Mouse (Mus musculus): Measurements from ENCODE around the gene Fbxw7. TPM values are rescaled to one million over a fixed set of nuclear protein-coding genes. Genes with fewer than 3 reads are reported as not detected.
A peak's percentile ranks its signal among the peaks of the same experiment; 100 is the strongest.
"Not testable (repeated sequence)": the region's sequence is repeated elsewhere in the genome, so short reads cannot be mapped to it uniquely, and the experiment has no call there.

Gene Fbxw7
- polyA plus RNA-seq, 1 experiment from 2014 or later = 52.8 TPM

DNA sequence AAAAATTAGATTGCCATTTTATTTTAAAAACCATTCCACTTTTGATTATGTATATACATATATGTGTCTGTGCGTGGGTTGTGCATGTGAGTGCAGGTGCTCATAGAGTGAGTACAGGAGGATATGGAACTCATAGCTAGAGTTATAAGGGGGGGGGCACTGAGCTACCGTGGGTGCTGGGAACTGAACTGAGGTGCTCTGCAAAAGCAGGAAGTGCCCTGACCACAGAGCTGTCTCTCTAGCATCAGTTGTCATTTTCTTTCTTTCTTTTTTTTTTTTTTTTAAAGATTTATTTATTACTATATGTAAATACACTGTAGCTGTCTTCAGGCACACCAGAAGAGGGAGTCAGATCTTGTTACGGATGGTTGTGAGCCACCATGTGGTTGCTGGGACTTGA is 46.7 kb downstream of the Fbxw7 start:
- H3K9ac ChIP-seq (replicated peaks); H3K4me3 ChIP-seq (replicated peaks); H3K9me3 ChIP-seq (replicated peaks); ATAC-seq (ENCODE audit: low FRiP score); H3K27ac ChIP-seq (replicated peaks); H3K27me3 ChIP-seq (replicated peaks); H3K36me3 ChIP-seq; H3K4me2 ChIP-seq; H3K4me1 ChIP-seq: not testable (repeated sequence)
- WGBS = 93% methylated on average over 3 of the region's 3 CpGs

DNA sequence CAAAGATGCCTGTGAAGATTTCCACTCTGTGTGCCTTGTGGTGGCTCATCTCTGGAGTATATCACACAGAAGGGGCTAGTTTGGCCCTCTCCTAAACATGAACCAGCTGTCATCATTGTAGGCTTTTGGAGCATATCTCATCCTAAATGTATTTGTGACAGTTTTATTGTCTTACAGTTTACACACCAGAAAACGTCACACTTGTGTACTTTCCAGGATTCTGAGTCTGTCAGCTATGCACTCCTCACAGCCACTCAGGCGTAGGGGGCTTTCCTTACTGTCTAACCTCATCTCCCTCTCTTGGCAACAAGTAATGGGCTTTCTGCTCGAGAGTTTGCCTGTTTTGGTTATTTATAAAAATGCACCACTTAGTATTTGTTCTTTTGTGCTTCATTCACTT is 50.6 kb downstream of the Fbxw7 start:
- no peaks in the 10 kb centered on the region for H3K27me3 ChIP-seq (replicated peaks)
- no peaks in the 10 kb centered on the region for H3K36me3 ChIP-seq
- H3K9ac ChIP-seq (replicated peaks) = no peak overlapping the region
- no peak for ATAC-seq (ENCODE audit: low FRiP score)
- no peak overlapping the region for H3K4me3 ChIP-seq (replicated peaks)
- no peaks in the 10 kb centered on the region for H3K9me3 ChIP-seq (replicated peaks)
- 66% methylated on average over 3 of the region's 3 CpGs for WGBS
- H3K4me2 ChIP-seq = no peak overlapping the region
- peaks cover 16% of the 10 kb centered on the region for H3K4me1 ChIP-seq
- no peak overlapping the region for H3K27ac ChIP-seq (replicated peaks)

DNA sequence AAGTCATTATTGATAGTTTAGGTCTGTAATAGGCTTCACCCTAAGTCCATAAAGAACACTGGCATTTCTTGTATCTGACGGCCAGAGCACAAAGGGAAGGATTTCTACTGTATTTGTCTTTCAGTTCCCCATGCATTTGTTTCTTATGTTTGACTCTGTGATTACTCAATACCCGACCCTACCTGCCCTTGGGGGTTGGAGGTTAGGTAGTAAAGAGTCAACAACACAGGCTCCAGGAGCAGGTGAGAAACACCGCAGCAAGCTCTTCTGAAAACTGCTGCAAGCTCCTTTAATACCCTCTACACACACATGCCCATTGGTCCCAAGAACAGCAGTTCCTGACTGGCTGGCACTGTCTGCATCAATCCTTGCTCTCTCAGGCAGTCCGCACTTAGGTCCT is 51.8 kb downstream of the Fbxw7 start:
- Histone ChIP-seq H3K9me3 (replicated peaks) (no peaks in the 10 kb centered on the region), H3K4me3 (replicated peaks) (no peak overlapping the region), H3K9ac (replicated peaks) (no peak overlapping the region), H3K27ac (replicated peaks) (no peak overlapping the region), H3K27me3 (replicated peaks) (no peaks in the 10 kb centered on the region), H3K4me2 (no peak overlapping the region), H3K36me3 (no peaks in the 10 kb centered on the region), H3K4me1 (peaks cover 16% of the 10 kb centered on the region)
- ATAC-seq (ENCODE audit: low FRiP score) = no peak
- WGBS = 70% methylated on average over 4 of the region's 4 CpGs

DNA sequence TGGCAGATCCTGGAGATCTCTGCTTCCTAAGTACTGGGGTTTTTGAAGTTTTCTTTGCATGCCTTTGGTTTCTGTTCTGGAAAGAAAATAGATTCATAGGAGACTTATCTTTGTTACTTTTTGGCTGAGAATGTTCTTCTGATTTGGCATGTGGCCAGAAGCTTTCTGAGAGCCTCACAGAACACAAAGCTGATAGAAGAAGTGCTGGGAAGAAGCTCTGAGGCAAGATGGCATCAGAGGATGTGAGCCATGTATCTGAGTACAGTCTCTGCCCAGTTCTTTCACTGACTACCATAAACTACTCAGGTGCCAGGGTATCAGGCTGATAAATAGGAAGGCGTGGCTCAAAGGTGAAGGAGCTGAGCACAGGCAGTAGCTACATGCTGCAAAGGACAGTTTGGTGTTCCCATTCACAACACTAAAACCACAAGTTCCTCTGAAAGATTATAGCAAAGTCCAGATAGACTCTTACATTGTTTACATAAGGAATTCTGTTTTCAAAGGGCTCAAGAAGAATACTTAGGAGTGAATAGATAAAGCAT is 52.4 kb downstream of the Fbxw7 start:
- H3K27ac ChIP-seq (replicated peaks) = peak overlapping the region; percentile 41; the same call in 1 of the 2 replicates
- no peak for ATAC-seq (ENCODE audit: low FRiP score)
- WGBS = 52% methylated on average over 1 of the region's 1 CpGs

DNA sequence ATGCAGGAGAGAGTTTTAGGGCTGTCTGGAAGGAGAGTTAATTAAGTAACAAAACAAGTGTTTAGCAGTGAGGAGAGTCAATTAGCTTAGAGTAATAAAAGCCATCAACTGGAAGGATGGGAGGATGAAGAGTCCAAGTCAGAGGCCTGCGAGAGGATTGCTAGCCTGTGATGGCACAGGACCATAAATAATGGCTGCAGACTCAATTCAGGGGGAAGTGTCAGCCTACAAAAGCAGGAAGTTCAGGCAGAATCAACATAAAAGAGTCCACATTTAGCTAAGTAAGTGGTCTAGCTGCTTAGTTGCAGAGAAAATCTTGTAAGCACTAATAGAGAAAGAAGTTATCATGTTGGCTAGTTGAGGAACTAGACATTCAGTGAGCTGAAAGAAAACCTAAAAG is 52.9 kb downstream of the Fbxw7 start:
- H3K4me2 ChIP-seq = no peak overlapping the region
- no peak overlapping the region for H3K4me3 ChIP-seq (replicated peaks)
- no peaks in the 10 kb centered on the region for H3K27me3 ChIP-seq (replicated peaks)
- ATAC-seq (ENCODE audit: low FRiP score) = no peak
- H3K4me1 ChIP-seq = peaks cover 16% of the 10 kb centered on the region
- H3K9ac ChIP-seq (replicated peaks) = no peak overlapping the region
- no peaks in the 10 kb centered on the region for H3K9me3 ChIP-seq (replicated peaks)
- H3K36me3 ChIP-seq = no peaks in the 10 kb centered on the region
- 7% methylated on average over 1 of the region's 1 CpGs for WGBS
- no peak overlapping the region; the same call in 1 of the 2 replicates for H3K27ac ChIP-seq (replicated peaks)

More for the DNA sequence above, 52.4 kb downstream of the Fbxw7 start:
- H3K4me1 ChIP-seq = peaks cover 16% of the 10 kb centered on the region
- no peak overlapping the region for H3K9ac ChIP-seq (replicated peaks)
- H3K4me2 ChIP-seq = no peak overlapping the region
- H3K4me3 ChIP-seq (replicated peaks) = no peak overlapping the region
- H3K27me3 ChIP-seq (replicated peaks) = no peaks in the 10 kb centered on the region
- no peaks in the 10 kb centered on the region for H3K9me3 ChIP-seq (replicated peaks)
- H3K36me3 ChIP-seq = no peaks in the 10 kb centered on the region

DNA sequence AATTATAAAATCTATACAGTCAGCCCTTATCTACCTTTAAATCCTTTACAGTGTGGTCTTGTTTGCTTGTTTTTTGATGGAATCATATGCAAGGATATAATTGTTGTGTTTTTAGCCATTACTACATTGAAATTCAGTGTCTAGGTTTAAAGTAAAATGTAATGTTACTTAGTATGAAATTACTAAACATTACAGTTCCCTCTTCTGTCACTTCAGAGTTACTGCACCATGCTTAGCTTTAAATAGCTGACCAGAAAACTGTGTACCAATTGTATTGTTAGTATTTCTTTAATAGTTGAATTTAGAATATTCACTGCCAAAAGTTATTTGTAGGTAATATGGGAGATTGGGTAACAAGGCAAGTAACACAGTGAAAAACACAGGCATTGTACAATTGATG is 55.1 kb downstream of the Fbxw7 start:
- Histone ChIP-seq H3K4me1 (peaks cover 16% of the 10 kb centered on the region), H3K27me3 (replicated peaks) (no peaks in the 10 kb centered on the region), H3K36me3 (no peaks in the 10 kb centered on the region), H3K9me3 (replicated peaks) (no peaks in the 10 kb centered on the region), H3K4me2 (no peak overlapping the region), H3K27ac (replicated peaks) (no peak overlapping the region), H3K4me3 (replicated peaks) (no peak overlapping the region), H3K9ac (replicated peaks) (no peak overlapping the region)
- ATAC-seq (ENCODE audit: low FRiP score) = no peak

DNA sequence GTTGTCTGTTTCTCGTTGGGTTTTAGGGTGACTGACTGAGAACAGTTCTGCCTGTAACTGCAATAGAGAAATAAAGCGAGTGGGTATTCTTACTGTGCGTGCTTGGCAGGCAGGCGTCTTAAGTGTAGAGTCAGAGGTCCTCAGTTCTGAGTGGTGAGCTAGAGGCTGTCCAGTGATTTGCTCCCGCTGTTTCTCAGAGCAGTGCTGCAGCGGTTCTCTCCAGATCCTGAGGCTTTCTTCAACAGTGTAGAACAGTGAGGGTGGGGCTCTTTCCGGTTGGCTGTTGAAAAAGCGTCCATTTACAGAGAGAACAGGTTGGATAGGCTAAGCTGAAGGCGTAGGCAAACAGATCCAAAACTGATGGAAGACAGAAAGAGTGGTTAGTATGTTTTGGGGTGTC is 60.2 kb downstream of the Fbxw7 start:
- no peaks in the 10 kb centered on the region for H3K4me1 ChIP-seq
- no peaks in the 10 kb centered on the region for H3K36me3 ChIP-seq
- H3K4me2 ChIP-seq = no peak overlapping the region
- H3K9ac ChIP-seq (replicated peaks) = no peak overlapping the region
- H3K9me3 ChIP-seq (replicated peaks) = no peaks in the 10 kb centered on the region
- H3K27ac ChIP-seq (replicated peaks) = no peak overlapping the region
- H3K27me3 ChIP-seq (replicated peaks) = no peaks in the 10 kb centered on the region
- no peak for ATAC-seq (ENCODE audit: low FRiP score)
- H3K4me3 ChIP-seq (replicated peaks) = no peak overlapping the region
- WGBS = 84% methylated on average over 9 of the region's 9 CpGs

DNA sequence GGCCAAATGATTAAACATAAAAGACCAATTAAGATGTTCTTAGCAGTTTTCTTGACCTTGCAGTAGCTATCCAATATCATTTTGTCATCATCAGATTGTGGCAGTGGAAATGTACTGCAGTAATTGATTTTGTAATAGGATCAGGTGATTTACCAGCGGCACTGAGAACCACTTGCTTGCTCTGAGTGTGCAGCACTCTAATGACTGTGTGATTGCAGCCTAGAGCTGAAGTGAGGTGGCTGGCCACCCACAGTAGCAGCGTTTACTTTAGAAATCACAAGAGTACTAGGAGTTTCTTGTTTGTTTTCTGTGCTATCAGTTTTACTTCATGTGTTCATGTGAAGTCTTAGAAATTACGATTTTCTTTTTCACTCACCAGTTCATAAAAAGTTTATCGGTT is 61.1 kb downstream of the Fbxw7 start:
- WGBS = 76% methylated on average over 4 of the region's 4 CpGs
- Histone ChIP-seq H3K27ac (replicated peaks) (no peak overlapping the region), H3K9me3 (replicated peaks) (no peaks in the 10 kb centered on the region), H3K36me3 (no peaks in the 10 kb centered on the region), H3K4me2 (no peak overlapping the region), H3K4me1 (no peaks in the 10 kb centered on the region), H3K9ac (replicated peaks) (no peak overlapping the region), H3K27me3 (replicated peaks) (no peaks in the 10 kb centered on the region), H3K4me3 (replicated peaks) (no peak overlapping the region)
- ATAC-seq (ENCODE audit: low FRiP score) = no peak

DNA sequence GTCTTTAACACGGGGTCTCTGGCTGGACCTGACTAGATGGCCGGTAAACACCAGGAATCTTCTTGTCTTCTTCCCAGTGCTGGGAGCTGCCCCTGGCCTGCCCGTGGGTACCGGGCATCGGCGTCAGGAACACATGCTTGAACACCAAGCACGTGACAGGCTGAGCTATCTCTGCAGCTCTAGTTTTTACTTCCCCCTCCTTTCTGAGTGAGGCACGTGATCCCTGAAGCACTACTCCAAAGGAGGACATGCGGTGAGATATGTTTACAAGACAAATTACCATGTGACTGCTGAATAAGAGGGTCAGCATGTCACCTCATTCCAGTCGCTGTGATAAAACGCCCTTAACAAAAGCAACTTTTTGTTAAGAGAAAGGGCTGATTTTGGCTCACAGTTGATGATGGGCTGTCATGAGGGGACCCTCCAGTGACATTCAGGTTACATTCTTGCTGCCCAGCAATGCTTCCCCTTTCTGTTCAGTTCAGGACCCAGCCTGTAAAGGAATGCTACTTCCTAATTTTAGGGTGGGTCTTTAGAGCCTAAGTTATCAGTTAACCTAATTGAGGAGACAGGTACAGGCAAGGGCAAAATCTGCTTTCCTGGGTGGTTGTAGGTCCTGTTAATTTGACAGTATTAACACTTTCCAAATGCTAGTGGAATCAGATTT is 68.9 kb downstream of the Fbxw7 start:
- H3K4me3 ChIP-seq (replicated peaks) = no peak overlapping the region
- no peaks in the 10 kb centered on the region for H3K4me1 ChIP-seq
- no peak for ATAC-seq (ENCODE audit: low FRiP score)
- H3K27me3 ChIP-seq (replicated peaks) = no peaks in the 10 kb centered on the region
- 37% methylated on average over 11 of the region's 11 CpGs for WGBS
- H3K27ac ChIP-seq (replicated peaks) = no peak overlapping the region
- H3K4me2 ChIP-seq = no peak overlapping the region
- H3K9ac ChIP-seq (replicated peaks) = no peak overlapping the region
- H3K36me3 ChIP-seq = no peaks in the 10 kb centered on the region
- H3K9me3 ChIP-seq (replicated peaks) = no peaks in the 10 kb centered on the region

DNA sequence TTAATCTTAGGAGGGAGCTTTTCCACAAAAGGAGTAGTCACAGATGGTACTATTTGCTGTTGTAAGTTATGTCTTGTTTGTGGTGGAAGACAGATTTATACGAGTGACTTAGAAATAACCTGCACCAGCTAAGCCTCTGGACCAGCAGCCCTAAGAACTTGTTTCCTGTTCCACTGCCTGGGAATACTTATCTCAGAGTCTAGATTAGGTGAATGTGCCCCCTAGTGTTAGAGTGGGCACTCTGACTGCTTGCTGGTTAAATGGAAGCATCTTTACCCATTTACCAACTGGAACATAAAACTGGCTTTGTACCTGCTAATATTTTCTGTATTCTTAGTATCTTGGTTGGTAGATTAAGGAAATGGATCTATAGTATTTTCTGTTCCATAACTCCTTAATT is 74.6 kb downstream of the Fbxw7 start:
- Histone ChIP-seq H3K4me3 (replicated peaks) (no peak overlapping the region), H3K9me3 (replicated peaks) (no peaks in the 10 kb centered on the region), H3K4me1 (no peaks in the 10 kb centered on the region), H3K4me2 (no peak overlapping the region), H3K36me3 (no peaks in the 10 kb centered on the region), H3K9ac (replicated peaks) (no peak overlapping the region), H3K27me3 (replicated peaks) (no peaks in the 10 kb centered on the region), H3K27ac (replicated peaks) (no peak overlapping the region)
- WGBS = 69% methylated on average over 1 of the region's 1 CpGs
- ATAC-seq (ENCODE audit: low FRiP score) = no peak

DNA sequence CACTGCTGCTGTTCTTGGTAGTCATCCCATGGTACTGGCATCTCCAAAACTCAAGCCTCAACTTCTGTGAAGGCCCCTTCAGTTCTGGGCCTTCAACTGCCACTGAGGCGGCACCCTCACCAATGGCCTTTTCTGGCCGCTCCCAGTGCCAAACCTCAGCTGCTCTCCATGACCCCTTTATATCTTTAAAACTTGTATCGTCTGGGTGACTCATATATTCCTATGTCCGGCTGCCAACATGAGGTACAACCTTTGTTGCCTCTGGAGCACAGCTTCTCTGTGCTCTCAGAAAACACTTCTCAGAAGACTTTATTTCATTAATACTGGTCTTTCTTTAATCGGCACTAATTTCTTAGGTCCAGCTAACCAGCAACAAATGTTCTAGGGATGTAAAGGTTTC is 75.9 kb downstream of the Fbxw7 start:
- no peak overlapping the region for H3K27ac ChIP-seq (replicated peaks)
- no peak overlapping the region for H3K4me3 ChIP-seq (replicated peaks)
- no peaks in the 10 kb centered on the region for H3K36me3 ChIP-seq
- H3K4me1 ChIP-seq = no peaks in the 10 kb centered on the region
- ATAC-seq (ENCODE audit: low FRiP score) = no peak
- no peaks in the 10 kb centered on the region for H3K27me3 ChIP-seq (replicated peaks)
- H3K4me2 ChIP-seq = no peak overlapping the region
- no peaks in the 10 kb centered on the region for H3K9me3 ChIP-seq (replicated peaks)
- H3K9ac ChIP-seq (replicated peaks) = no peak overlapping the region
- WGBS = 97% methylated on average over 5 of the region's 5 CpGs

DNA sequence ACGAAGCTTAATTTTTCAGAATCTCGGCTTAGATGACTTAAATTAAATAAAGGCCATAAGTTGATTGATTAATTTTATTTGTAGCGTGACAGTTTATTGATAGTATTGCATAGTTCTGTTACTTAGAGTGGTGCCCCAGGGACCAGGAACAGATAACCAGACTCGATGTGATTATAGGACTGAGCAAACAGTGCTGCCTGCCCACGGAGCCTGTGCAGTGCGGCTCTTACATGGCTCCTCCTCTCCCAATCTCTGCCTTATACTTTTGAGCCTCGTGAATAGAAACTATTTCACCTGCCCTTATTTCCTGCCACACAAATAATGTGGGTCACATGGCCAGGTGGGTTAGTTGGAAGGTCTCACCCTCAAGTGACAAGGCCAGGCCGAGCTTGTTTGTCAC is 82.9 kb downstream of the Fbxw7 start:
- Histone ChIP-seq H3K36me3 (no peaks in the 10 kb centered on the region), H3K27ac (replicated peaks) (no peak overlapping the region), H3K4me3 (replicated peaks) (no peak overlapping the region), H3K9ac (replicated peaks) (no peak overlapping the region), H3K9me3 (replicated peaks) (no peaks in the 10 kb centered on the region), H3K4me1 (no peaks in the 10 kb centered on the region), H3K4me2 (no peak overlapping the region), H3K27me3 (replicated peaks) (no peaks in the 10 kb centered on the region)
- ATAC-seq (ENCODE audit: low FRiP score) = no peak
- WGBS = 87% methylated on average over 8 of the region's 8 CpGs
